Mouse (Mus musculus) CH12F3 (cell line): ENCODE results near the gene Map2k2.
"Not testable (repeated sequence)": the region's sequence is repeated elsewhere in the genome, so short reads cannot be mapped to it uniquely, and the experiment has no call there.

Experiments used
- in situ Hi-C: fragments of 300-500 bp; cut with MboI; formaldehyde crosslinking; loops from 2 replicates; pipeline ENCODE4 v1.14.3; 2020; ENCODE audit warnings: low sequenced_read_pairs

The Map2k2 gene

GRCm38 (mm10) chr10:81105565-81106112, at the start of gene Map2k2:
TSS of gene Map2k2 (plus strand) at chr10:81105915.
- in situ Hi-C loops = no loop called here

GRCm38 (mm10) chr10:81057406-81058130, 48.1 kb upstream of the Map2k2 start:
- in situ Hi-C loops = no loop called here

DNA sequence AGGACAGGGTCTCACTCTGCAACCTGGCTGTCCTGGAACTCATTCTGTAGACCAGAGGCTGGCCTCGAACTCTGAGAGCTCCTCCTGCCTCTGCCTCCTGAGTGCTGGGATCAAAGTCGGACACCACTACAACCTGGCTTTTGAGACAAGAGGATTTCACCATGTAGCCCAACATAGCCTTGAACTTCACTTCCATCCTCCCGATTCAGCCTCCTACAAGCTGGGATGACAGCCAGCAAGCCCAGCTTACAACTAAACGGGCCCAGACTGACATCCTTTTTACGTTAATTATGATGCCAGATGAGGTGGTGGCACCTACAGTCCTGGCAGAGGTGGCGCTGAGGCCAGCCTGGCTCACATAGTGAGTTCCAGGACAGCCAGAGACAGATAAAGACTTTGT, 46.8 kb upstream of the Map2k2 start:
- in situ Hi-C loops = no loop called here

- in situ Hi-C loops = no loop called here
Observed at GRCm38 (mm10) chr10:81059603-81060543, 45.8 kb upstream of the Map2k2 start, which contains the start of gene Sgta. TSS of gene Sgta (minus strand) at chr10:81060181.

DNA sequence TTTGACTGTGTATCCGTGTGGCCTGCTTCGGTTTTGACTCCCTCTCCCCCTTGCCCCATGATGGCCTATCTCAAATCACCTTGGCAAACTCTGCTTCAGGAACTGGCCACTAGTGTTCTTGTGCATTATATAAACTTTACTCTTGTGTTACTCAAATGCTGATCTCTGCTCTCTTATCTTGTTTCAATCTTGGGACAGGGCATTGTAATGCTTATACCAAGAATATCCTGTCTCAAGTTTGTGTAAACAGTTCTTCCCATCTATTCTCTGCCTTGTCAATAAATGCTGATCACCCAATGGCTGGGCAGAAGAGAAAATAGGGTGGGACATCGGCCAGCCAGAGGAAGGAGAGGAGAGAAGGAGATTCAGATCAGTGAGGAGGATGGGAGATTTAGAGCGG, 43.0 kb upstream of the Map2k2 start:
- in situ Hi-C loops = no loop called here

- in situ Hi-C loops = not testable (repeated sequence)
Observed at GRCm38 (mm10) chr10:81064519-81064918, 41.2 kb upstream of the Map2k2 start.

DNA sequence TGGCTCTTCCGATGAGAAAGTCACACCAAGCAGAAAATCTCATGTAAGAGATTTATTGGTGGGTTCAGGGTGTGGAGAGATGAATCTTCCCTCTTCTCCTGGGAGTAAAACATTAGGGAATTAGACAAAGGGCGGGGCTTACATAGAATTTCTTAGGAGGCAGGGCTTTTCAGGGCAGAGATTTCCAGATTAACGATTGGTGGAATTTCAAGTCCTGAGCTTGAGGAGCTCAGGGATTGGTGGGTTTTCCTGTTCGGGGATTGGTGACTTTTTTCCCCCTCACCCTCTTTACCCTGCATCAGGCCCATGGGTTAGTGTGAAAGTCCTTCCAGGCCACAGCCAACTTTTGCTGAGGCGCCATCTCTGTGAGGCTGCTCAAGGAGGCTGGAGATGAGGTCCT, 37.0 kb upstream of the Map2k2 start:
- in situ Hi-C loops = no loop called here

- in situ Hi-C loops = no loop called here
Observed at GRCm38 (mm10) chr10:81069836-81070235, 35.9 kb upstream of the Map2k2 start, which contains the start of gene Thop1. TSS of gene Thop1 (plus strand) at chr10:81070035.

- in situ Hi-C loops = no loop called here
Observed at GRCm38 (mm10) chr10:81072290-81072689, 33.4 kb upstream of the Map2k2 start.

- in situ Hi-C loops = no loop called here
Observed at GRCm38 (mm10) chr10:81073464-81073863, 32.3 kb upstream of the Map2k2 start.

- in situ Hi-C loops = no loop called here
Observed at GRCm38 (mm10) chr10:81075734-81076133, 30.0 kb upstream of the Map2k2 start.

- in situ Hi-C loops = no loop called here
Observed at GRCm38 (mm10) chr10:81076356-81076755, 29.4 kb upstream of the Map2k2 start.

GRCm38 (mm10) chr10:81077916-81078315, 27.8 kb upstream of the Map2k2 start:
- in situ Hi-C loops = no loop called here

DNA sequence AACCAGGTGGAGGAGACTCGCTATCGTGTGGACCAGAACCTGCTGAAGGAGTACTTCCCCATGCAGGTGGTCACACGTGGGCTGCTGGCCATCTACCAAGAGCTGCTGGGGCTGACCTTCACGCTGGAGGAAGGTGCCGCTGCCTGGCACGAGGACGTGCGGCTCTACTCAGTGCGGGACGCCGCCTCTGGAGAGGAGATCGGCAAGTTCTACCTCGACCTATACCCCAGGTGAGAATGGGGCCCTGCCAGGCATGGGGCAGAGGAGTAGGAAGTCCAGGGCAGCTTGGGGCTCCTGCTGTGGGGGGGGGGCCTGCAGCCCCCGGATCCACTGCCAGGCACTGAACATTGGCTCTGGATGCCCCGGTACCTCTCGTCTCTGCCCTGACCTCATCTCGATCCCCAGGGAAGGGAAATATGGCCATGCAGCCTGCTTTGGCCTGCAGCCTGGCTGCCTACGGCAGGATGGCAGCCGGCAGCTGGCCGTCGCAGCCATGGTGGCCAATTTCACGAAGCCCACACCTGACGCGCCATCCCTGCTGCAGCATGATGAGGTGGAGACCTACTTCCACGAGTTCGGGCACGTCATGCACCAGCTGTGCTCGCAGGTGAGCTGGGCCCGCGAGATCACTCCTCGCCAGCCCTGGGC, 25.6 kb upstream of the Map2k2 start:
- in situ Hi-C loops = no loop called here

GRCm38 (mm10) chr10:81082168-81082960, 23.4 kb upstream of the Map2k2 start:
- in situ Hi-C loops = no loop called here

- in situ Hi-C loops = no loop called here
Observed at GRCm38 (mm10) chr10:81087021-81087420, 18.7 kb upstream of the Map2k2 start.

- in situ Hi-C loops = no loop called here
Observed at GRCm38 (mm10) chr10:81089216-81089615, 16.5 kb upstream of the Map2k2 start.

DNA sequence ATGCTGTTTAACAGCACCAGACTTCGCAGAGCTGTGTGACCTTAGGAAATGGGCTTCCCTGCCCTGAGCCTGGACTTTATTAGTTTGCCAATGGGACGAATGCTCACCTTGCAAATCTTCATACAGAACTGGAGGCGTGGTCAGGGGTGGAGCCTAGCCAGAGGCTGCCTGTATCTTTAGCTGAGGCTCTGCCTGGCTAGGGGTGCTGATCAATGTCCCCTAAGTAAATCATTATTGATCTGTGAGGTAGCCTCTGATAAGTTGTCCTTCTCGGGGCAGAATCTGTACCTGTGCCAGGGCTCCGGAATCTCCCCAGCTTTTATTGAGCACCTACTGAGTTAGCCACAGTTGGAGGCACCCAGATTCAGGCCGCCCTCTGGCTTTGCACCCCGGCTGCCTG, 15.1 kb upstream of the Map2k2 start:
- in situ Hi-C loops = no loop called here

DNA sequence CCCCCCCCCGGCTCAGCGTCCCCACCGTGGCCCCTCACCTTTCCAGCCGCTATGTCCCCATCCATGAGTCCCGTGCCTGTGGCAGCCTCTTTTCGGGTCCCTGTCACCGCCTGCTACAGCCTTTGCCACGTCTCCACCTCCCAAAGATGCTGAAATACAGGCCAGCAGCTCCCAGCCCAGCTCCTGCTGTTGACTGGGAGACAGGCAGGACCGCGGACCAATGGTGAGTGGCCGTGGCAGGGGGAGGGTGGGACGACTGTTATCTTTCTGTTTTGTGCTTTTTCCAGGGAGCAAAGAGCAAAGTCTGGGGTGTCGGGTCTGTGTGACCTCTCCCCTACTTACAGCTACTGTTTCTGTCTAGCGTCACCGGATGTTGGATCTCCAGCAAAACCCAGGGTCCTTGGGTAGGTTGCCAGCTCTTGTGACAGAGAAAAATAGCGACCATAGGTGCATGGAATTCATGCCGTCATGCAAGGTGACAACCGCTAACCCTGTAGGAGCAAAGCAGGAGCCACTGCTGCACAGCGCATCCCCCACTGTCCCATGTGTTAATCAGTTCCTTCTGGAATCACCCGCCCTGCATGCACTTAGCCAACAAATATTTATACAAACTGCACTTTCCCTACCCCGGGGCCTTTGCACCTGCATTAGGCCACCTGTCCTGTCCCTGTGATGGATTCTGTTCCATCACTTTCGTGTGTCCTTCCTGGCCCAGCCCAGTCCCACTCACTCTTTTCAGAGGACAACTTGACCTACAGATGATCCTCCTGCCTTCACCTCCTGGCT, 13.1 kb upstream of the Map2k2 start:
- in situ Hi-C loops = no loop called here
